Comparison of ENCODE assay signal across 17 mouse cellular contexts in the genomic region with DNA sequence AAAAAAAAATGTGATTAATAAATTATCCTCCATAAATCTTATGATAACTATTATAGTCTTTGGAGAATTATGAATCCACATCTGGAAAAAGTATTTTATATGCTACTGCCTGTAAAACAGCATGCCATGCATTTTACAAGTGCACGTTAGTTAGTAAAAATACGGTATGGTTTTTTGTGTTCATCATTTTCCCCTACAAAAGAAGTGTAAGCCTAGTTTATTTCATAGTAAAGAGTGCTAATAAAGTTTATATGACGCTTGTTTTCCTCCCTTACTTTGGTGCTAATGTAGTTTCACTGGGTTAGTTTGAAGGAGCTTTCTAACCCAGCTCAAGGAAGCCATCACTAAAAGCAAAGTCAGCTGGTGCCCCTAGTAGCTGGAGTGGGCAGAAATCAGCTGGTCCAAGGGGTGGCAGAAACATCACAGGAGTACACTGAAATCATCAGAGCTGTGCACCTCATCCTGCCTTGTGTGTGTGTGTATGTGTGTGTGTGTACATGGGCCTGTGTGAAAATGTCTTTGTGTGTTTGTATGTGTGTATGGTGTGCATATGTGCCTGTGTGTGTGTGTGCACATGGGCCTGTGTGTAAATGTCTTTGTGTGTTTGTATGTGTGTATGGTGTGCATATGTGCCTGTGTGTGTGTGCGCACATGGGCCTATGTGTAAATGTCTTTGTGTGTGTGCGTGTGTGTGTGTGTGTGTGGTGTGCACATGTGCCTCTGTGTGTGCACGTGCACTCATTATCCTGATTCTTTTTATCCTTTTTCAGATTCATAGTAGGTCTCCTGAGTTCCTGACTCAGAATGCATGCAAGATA.
"Had no signal": no experiment of that assay in that cellular context is flagged by ENCODE, and none has a peak within 500 bp of the region (broad histone marks: within the 10 kb centered on the region; RNA-seq: fewer than 3 reads in every experiment).

No protein-coding gene starts in this region.

- H3K4me2 ChIP-seq: liver, embryonic 11.5 days; liver, embryonic 15.5 days; midbrain, embryonic 15.5 days; neural tube, embryonic 13.5 days had no signal

- H3K9ac ChIP-seq: liver, embryonic 15.5 days; midbrain, embryonic 15.5 days; neural tube, embryonic 13.5 days had no signal

- H3K36me3 ChIP-seq: liver, embryonic 15.5 days; midbrain, embryonic 10.5 days; midbrain, embryonic 15.5 days; neural tube, embryonic 13.5 days had no signal

- ATAC-seq: intestine, embryonic 16.5 days; lung, postnatal 0 days; midbrain, embryonic 15.5 days had no signal

- H3K9me3 ChIP-seq: liver, embryonic 15.5 days; midbrain, embryonic 10.5 days; midbrain, embryonic 15.5 days; neural tube, embryonic 13.5 days had no signal

- H3K27me3 ChIP-seq: liver, embryonic 15.5 days; midbrain, embryonic 15.5 days; neural tube, embryonic 13.5 days had no signal

- H3K4me3 ChIP-seq: liver, embryonic 15.5 days; midbrain, embryonic 10.5 days; midbrain, embryonic 15.5 days; neural tube, embryonic 13.5 days had no signal

- H3K27ac ChIP-seq: liver, embryonic 15.5 days; midbrain, embryonic 10.5 days; midbrain, embryonic 15.5 days; neural tube, embryonic 13.5 days had no signal

- H3K4me1 ChIP-seq: liver, embryonic 15.5 days; midbrain, embryonic 10.5 days; midbrain, embryonic 15.5 days; neural tube, embryonic 13.5 days had no signal

- DNase-seq: kidney, adult 2 months; kidney, postnatal 36 days; layer of hippocampus, adult 9-11 months; layer of hippocampus, postnatal 36 days; lung, adult 2 months; lung, postnatal 4 days; right cerebral cortex, adult 18-20 months; right cerebral cortex, postnatal 25 days; thymus, adult 18-20 months; thymus, postnatal 14 days had no signal
